Mouse (Mus musculus) G1E (cell line): Measurements from ENCODE around the gene Eif4ebp2. TPM values are rescaled to one million over a fixed set of nuclear protein-coding genes. Genes with fewer than 3 reads are reported as not detected.

ENCODE experiments used
- ATAC-seq: 2 replicates; pipeline ENCODE4 v1.8.0; 2016; ENCODE audit warnings: mild to moderate bottlenecking; ENCODE audit not compliant: insufficient number of reproducible peaks, poor library complexity, low FRiP score, severe bottlenecking; ENCODE audit errors: extremely low read depth
- DNase-seq: peaks from one replicate; pipeline ENCODE4 v3.0.0; 2012; ENCODE audit warnings: low spot score
- H3K27me3 ChIP-seq: 2 replicates; pipeline ENCODE4 v1.6.1; 2012; ENCODE audit warnings: mild to moderate bottlenecking, low read length, inconsistent platforms; ENCODE audit not compliant: insufficient read depth
- H3K36me3 ChIP-seq: replicated peaks from 2 replicates; pipeline ENCODE3; 2012; ENCODE audit warnings: mild to moderate bottlenecking, inconsistent platforms
- H3K4me1 ChIP-seq: 2 replicates; pipeline ENCODE4 v1.6.1; 2012; ENCODE audit warnings: low read depth, low read length, inconsistent platforms, mixed read lengths; ENCODE audit not compliant: insufficient read depth
- H3K4me3 ChIP-seq: 2 replicates; pipeline ENCODE4 v1.5.1; 2012; ENCODE audit warnings: low read depth, mild to moderate bottlenecking, inconsistent platforms, low read length, moderate library complexity, mixed read lengths
- H3K9me3 ChIP-seq: replicated peaks from 2 replicates; pipeline ENCODE4 v1.6.1; 2012; ENCODE audit warnings: inconsistent platforms
- CTCF ChIP-seq: IDR thresholded peaks from 2 replicates; pipeline ENCODE4 v1.5.1; 2012; ENCODE audit warnings: low read depth, low read length, inconsistent platforms, mixed read lengths
- GATA1 ChIP-seq: IDR thresholded peaks from 2 replicates; pipeline ENCODE4 v1.6.1; 2012; ENCODE audit warnings: borderline replicate concordance, low read length, inconsistent platforms, mixed read lengths
- GATA2 ChIP-seq: IDR thresholded peaks from 2 replicates; pipeline ENCODE4 v1.6.1; 2012; ENCODE audit warnings: low read depth, low read length, inconsistent platforms, borderline replicate concordance
- POLR2AphosphoS5 ChIP-seq: IDR thresholded peaks from 2 replicates; pipeline ENCODE4 v1.6.1; 2012; ENCODE audit warnings: low read depth, low read length, inconsistent platforms; ENCODE audit not compliant: insufficient replicate concordance
- TAL1 ChIP-seq: conservative IDR thresholded peaks from 2 replicates; pipeline ENCODE4 v1.6.1; 2012; ENCODE audit warnings: low read depth, low read length, inconsistent platforms, mixed read lengths
- polyA plus RNA-seq: library from polyadenylated mRNA; stranded (reverse); fragments of >175 nt; gene quantifications from 2 replicates; pipeline ENCODE4 v1.2.3, GENCODE M21; 2012
- total RNA-seq, 2 experiments: library from RNA; stranded (forward) in 1 of 2; stranded (reverse) in 1 of 2; fragments of 200-1000 nt in 1 of 2; fragments of >200 nt in 1 of 2; fragmentation: Nextera tagmentation in 1 of 2; gene quantifications; 2 replicates each; pipeline ENCODE4 v1.2.3; 2014 to 2017

Gene Eif4ebp2
- total RNA-seq (2014; fragmentation: Nextera tagmentation) (184 and 214 TPM in 2 replicates), total RNA-seq (2017) (8.9 and 9.4 TPM in 2 replicates), polyA plus RNA-seq (96.4 and 118 TPM in 2 replicates)

DNA sequence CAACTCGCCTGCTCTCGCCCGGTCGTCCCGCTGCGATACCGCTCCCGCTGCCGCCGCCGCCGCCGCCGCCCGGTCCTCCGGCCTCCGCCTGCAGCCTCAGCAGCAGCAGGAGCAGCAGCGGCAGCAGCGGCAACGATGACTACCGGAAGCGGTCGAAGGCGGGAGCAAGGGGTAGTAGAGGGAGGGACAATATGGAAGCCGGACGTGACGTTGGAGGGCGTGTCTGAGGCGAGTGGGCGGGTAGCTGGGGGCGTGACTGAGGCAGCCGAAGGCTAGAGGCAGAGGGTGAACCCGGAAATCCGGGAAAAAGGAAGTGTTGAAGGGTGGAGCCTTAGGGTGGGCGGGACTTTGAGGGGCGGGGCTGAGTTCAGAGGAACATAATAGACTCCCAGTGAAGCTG lies at the start of gene Eif4ebp2:
Eif4ebp2 (minus strand) TSS at position 17 of the 400 bp plus-strand sequence.
- DNase-seq: peak; percentile 66
- H3K27me3 ChIP-seq: no peaks in the 10 kb centered on the region
- H3K9me3 ChIP-seq: no peaks in the 10 kb centered on the region
- TF ChIP-seq GATA2: no peak
- no peak for TF ChIP-seq POLR2AphosphoS5
- no peak for TF ChIP-seq TAL1
- peaks cover 28% of the 10 kb centered on the region for H3K36me3 ChIP-seq
- peak within 1 kb of the TSS; percentile 98 for H3K4me3 ChIP-seq
- peak; percentile 97 for ATAC-seq
- peaks cover 32% of the 10 kb centered on the region for H3K4me1 ChIP-seq

DNA sequence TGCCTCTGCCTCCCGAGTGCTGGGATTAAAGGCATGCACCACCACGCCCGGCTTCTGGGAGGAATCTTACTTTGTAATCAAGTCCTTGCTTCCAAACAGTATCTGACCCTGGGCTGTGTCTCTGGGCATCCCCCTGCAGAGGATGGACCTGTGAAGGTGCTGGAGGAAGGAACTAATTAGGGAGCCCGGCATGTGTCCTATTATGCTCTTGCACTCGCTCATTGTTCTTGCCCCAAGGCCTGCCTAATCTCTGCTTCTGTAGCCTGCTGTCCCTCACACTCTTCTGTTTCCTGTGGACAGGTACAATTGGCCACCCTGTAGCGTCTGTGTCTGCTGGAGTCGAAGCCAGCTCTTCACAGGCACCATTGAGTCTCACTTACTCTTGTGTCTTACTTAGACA lies 48.3 kb upstream of the Eif4ebp2 start:
- ATAC-seq (no peak), DNase-seq (no peak)
- H3K4me3 ChIP-seq: no peak overlapping the region
- no peaks in the 10 kb centered on the region for H3K4me1 ChIP-seq
- no peaks in the 10 kb centered on the region for H3K9me3 ChIP-seq
- H3K27me3 ChIP-seq: no peaks in the 10 kb centered on the region
- TF ChIP-seq POLR2AphosphoS5 (no peak), GATA1 (no peak), CTCF (no peak), GATA2 (no peak), TAL1 (no peak)
- peaks cover 69% of the 10 kb centered on the region for H3K36me3 ChIP-seq

DNA sequence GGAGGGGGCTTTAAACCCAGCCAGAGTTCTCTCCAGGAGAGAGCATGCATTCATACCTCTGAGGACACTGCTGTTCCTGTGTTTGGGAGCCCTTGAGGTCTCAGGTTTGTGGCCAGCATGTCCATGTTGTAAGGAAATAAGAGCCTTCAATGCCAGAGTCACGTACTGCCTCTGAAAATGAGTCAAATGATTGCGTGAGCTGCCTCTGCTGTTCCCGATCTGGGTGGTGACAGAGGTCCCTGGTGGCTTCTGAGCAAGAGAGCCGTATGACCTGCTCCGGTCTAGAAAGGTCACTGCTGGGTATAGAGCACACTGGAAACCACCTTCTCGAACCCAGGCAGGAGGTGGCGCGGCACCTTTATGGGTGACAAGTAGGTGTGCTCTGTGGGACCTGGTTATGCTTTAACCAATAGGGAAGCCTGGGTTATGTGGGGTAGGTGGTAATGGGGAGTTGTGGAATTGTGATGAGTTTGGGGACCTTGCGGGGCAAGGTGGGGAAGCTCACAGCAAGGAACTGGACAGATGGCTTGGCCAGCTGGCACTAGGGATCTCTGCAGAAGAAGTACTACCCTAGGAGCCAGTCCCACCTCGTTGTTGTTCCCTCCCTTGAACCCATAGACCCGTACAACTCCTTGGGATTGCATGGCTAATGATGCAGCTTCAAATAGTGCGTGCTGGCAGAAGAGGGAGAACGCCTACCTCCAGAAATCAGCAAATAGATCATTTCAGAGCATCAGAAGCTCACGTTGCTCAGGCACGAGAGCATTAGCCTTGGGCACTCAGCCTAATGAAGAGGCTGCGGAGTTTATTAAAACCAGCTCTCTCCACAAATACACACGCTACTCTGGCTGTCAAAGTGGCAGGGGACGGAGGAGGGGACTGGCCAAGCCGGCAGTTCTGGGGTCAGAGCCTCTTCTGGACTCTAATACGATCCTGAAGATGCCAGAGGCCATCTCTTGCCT lies 47.3 kb upstream of the Eif4ebp2 start:
- Histone ChIP-seq H3K9me3 (no peaks in the 10 kb centered on the region), H3K36me3 (peaks cover 74% of the 10 kb centered on the region), H3K4me1 (no peaks in the 10 kb centered on the region), H3K4me3 (no peak overlapping the region), H3K27me3 (no peaks in the 10 kb centered on the region)
- TF ChIP-seq CTCF (no peak), POLR2AphosphoS5 (no peak), TAL1 (no peak), GATA2 (no peak), GATA1 (no peak)
- DNase-seq (no peak), ATAC-seq (no peak)

DNA sequence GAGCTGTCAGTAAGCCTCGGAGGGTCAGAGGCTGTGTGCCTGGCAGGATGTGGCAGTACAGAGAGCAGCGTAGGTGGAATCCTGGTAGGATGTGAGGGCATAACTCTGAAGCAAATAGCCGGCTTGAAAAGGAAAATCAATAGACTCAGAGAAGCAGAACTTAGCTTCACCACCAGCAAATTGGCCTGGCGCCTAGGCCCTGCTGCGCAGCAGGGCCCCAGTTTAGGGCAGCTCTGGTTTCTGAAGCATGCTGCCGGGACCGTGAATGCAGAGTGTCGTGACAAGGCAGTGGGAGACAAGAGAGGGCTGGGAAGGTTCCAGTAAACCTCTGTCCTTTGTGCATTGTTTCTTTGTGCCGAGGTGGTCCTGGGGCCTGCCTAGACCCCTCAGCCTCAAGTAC lies 43.8 kb upstream of the Eif4ebp2 start:
- peaks cover 68% of the 10 kb centered on the region for H3K36me3 ChIP-seq
- DNase-seq (no peak), ATAC-seq (no peak)

GRCm38 (mm10) chr10:61495461-61495860 lies 43.0 kb upstream of the Eif4ebp2 start:
- ATAC-seq (no peak), DNase-seq (no peak)
- no peak overlapping the region for H3K4me3 ChIP-seq
- H3K4me1 ChIP-seq: peaks cover 13% of the 10 kb centered on the region
- no peak for TF ChIP-seq GATA2
- TF ChIP-seq GATA1: no peak
- TF ChIP-seq TAL1: no peak
- no peak for TF ChIP-seq CTCF
- no peak for TF ChIP-seq POLR2AphosphoS5
- H3K27me3 ChIP-seq: no peaks in the 10 kb centered on the region
- no peaks in the 10 kb centered on the region for H3K9me3 ChIP-seq
- H3K36me3 ChIP-seq: peaks cover 65% of the 10 kb centered on the region

More for the DNA sequence above, 43.8 kb upstream of the Eif4ebp2 start:
- H3K4me3 ChIP-seq: no peak overlapping the region
- TF ChIP-seq TAL1: no peak
- TF ChIP-seq POLR2AphosphoS5: no peak
- TF ChIP-seq GATA1: no peak
- TF ChIP-seq GATA2: no peak
- no peak for TF ChIP-seq CTCF
- peaks cover 6% of the 10 kb centered on the region for H3K4me1 ChIP-seq
- no peaks in the 10 kb centered on the region for H3K27me3 ChIP-seq
- no peaks in the 10 kb centered on the region for H3K9me3 ChIP-seq

DNA sequence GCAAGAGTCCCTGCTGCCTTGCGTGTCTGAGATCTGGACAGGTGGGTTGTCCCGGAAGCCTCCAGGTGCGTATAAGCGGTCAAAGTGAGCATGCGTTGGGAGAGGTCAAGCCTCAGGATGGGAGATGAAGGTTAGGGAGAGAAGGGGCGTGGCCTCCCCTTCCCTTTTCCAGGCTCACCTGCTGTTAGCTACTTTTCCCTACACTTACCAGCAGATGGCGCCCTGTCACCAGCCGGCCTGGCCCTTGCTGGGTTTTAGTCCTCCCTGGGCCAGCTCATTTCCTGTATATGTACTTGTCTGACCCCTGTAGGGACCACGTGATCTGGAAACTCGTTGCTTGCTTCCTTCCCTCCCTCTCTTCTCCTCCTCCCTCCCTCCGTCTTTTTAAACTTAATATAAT lies 39.6 kb upstream of the Eif4ebp2 start:
- H3K27me3 ChIP-seq: no peaks in the 10 kb centered on the region
- H3K9me3 ChIP-seq: no peaks in the 10 kb centered on the region
- peak; percentile 70 for ATAC-seq
- peaks cover 33% of the 10 kb centered on the region for H3K4me1 ChIP-seq
- peak; percentile 55 for DNase-seq
- peak; percentile 55 for TF ChIP-seq CTCF
- TF ChIP-seq POLR2AphosphoS5: no peak
- peaks cover 58% of the 10 kb centered on the region for H3K36me3 ChIP-seq
- H3K4me3 ChIP-seq: peak overlapping the region; percentile 57; the same call in 1 of the 2 replicates

- peaks cover 36% of the 10 kb centered on the region for H3K4me1 ChIP-seq
- peak overlapping the region; percentile 57; the same call in 1 of the 2 replicates for H3K4me3 ChIP-seq
- H3K9me3 ChIP-seq: no peaks in the 10 kb centered on the region
- no peaks in the 10 kb centered on the region for H3K27me3 ChIP-seq
- ATAC-seq (peak; percentile 80), DNase-seq (peak; percentile 11)
- H3K36me3 ChIP-seq: peaks cover 57% of the 10 kb centered on the region
- no peak for TF ChIP-seq CTCF
- peak; percentile 84 for TF ChIP-seq TAL1
- TF ChIP-seq GATA2: no peak
These were observed 39.1 kb upstream of the Eif4ebp2 start for GRCm38 (mm10) chr10:61491573-61491972.
